Mouse (Mus musculus): ENCODE data around the gene Mtss1l.

Mtss1l gene

DNA sequence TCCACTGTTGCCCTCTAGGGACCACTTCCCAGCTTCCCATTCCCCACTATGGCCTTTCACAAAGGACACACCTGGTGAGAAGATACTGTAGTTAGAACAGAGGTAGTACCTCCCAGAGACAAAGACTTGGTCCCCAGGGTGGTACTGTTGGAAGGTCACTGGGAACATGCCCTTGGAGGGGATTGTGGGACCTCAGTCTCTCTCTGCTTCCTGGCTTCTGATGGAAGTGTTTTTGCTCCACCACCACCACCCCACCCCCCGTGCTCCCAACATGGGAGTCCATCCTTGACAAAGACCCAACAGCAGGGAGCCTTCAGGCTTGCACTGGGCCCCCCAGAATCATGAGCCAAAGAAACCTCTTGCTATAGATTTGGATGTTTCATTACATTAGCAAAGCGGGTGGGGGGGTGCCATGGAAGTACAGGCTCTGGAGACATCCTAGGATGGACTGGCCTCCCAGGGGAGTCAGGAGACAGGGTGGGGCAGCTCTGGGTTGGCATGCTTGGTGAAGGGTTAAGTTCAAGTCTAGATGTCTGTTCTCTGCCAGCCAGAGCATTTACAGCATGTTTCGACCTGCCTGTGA, 14.9 kb upstream of the Mtss1l start:
- no peak for DNase-seq (ENCODE audit: low spot score in 2 of 2)

DNA sequence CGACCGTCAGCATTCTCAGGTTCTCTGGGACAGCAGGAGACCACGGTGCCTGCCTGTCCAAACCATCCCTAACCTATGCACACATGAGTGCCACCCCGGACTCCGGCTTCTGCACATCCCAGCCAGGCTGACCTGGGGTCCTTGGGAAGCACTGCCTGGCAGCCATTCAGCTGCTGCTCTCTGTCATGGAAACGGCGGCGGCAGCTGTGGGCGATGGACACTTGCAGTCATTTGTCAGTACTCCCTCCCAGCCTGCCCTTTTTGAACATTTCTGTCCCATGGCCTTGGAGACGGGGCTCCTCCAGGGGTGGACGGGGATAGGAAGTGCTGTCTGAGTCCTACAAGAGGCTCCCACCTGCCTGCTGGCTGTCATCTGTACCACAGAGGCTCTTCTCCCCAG, 12.8 kb upstream of the Mtss1l start:
- DNase-seq (ENCODE audit: low spot score in 2 of 2): no peak

DNA sequence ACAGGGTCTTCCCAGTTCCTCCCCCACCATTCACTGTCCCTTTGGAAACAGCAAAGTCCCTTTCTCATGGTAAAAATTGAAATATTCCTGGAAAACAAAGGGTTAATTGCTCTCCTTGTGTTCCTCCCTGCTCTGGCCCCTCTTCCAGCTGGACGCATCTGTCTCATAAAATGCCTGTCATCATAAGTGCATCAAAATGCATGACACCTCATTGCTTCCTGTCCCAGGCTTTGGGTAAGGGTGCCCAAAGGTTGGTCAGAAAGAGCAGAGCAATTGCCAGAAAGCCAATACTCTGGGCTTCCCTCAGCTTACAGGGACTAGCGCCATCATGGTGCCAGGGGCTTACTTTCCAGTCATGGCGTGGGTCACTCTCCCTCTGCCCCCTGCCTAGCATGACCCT, 10.7 kb upstream of the Mtss1l start:
- DNase-seq (ENCODE audit: low spot score in 2 of 2): no peak

DNA sequence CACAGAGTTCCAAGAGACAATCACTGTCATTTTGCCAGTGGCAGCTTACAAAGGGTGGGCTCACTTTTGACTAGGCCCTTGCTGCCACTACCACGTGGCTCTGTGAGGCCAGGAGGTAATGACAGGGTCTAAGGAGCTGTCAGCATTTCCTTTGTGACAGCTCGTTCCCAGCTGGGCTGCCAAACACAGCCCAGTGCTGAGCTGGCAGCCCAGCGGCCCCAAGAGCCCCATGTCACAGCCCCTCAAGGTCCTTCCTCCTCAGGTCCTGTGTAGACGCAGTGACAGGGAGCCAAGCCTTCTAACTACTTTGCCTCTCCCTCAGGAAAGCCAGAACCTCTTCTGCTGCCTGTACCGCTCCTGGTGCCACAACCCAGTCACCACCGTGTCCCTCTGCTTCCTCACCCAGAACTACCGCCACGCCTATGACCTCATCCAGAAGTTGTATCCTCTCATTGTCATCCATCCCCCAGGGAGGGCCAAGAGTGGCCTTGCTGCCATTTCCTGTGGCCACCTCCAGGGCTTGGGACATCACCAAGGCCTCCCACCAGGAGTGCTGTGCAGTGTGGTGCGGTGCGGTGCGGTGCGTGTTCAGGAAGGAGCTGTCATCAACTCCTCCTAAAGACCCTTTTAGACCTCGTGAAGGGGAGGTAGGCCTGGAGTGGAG, 9.9 kb upstream of the Mtss1l start:
- no peak for DNase-seq (ENCODE audit: low spot score in 2 of 2)

DNA sequence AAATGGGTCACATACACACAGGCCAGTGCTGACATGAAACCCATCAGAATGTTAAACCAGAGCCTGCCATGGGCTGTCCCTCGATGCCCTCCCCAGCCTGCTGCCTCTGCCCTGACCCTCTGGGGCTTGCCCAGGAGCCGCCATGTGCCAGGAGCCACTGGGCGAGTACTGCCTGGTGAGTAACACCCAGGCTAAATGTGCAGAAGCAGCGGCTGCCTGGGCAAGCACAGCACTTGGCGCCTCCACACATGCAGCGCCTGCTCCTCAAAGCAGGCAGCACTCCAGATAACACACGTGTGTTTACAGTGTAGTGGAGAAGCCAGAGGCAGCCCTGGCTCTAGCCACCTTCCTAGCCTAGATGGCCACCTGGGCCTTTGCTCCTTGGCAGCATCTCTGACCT, 8.2 kb upstream of the Mtss1l start:
- no peak for DNase-seq (ENCODE audit: low spot score in 2 of 2)

DNA sequence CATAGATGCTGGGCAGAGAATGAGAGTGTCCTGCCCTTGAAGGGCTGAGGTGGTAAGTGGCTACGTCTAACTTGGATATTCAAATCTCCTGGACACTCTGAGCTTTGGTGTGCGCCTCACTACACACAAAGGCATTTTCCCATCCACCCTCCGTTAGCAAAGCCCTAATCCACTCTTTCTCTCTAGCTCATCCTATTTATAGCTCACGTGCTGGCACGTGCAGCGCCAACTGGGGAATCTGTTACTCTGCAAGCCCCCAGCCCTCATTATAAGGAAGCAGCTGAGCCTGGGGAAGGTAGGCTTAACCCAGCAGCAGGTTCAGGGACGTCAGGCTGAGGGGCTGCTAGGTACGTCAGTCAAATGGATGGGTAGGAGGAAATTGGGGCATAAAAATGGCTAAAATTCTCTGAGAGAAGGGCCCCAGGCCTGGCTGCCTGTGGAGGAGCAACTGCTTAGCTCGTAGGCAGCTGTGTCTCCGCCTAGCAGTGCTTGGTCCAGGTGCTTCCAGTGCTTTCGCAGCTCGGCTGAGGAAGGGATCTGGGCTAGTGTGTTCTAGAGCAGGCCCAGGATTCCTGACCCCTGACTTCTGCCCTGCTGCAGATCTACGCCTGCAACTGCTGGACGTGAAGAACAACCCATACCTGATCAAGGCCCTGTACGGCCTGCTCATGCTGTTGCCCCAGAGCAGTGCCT, 6.3 kb upstream of the Mtss1l start:
- no peak for DNase-seq (ENCODE audit: low spot score in 2 of 2)

DNA sequence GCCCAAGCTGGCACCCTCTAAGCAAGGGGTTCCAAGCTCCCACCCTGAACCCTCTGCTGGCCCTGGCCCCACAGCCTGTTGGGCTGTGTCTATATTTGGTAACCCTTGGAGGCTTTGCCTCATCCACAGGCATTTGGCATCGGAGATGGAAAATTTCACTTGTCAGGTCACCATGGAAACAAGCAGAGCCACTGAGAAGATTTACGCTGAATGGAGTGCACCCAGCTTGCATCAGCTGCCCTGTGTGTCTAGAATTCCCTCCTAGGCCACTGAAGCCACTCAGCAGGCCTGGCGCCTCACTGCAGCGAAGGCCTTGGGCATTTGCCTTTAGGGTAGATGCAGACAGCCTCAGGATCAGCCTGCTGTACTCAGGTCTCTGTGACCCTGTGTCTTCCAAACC, 5.2 kb upstream of the Mtss1l start:
- DNase-seq (ENCODE audit: low spot score in 2 of 2): peak in 1 of 2 experiments; percentile 27

DNA sequence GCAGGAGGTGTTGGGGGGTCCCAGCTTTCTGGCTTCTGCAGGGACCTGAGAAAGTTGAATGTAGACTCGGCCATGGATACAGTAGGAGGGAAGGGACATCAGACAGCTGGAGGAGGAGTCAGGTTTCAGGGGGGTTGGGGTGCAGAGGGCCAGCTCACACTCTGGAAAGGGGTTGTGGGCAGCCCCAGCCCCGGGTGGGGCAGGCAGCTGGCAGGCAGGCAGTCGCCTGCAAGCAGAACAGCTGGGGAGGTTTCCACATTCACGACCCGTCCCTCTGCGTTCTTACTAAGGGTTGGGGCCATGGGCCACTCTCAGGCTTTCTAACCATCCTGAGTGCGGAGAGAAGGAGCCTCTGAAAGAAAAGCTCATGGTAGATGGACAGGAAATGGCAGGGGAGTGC, 4.1 kb upstream of the Mtss1l start:
- DNase-seq (ENCODE audit: low spot score in 2 of 2): no peak

DNA sequence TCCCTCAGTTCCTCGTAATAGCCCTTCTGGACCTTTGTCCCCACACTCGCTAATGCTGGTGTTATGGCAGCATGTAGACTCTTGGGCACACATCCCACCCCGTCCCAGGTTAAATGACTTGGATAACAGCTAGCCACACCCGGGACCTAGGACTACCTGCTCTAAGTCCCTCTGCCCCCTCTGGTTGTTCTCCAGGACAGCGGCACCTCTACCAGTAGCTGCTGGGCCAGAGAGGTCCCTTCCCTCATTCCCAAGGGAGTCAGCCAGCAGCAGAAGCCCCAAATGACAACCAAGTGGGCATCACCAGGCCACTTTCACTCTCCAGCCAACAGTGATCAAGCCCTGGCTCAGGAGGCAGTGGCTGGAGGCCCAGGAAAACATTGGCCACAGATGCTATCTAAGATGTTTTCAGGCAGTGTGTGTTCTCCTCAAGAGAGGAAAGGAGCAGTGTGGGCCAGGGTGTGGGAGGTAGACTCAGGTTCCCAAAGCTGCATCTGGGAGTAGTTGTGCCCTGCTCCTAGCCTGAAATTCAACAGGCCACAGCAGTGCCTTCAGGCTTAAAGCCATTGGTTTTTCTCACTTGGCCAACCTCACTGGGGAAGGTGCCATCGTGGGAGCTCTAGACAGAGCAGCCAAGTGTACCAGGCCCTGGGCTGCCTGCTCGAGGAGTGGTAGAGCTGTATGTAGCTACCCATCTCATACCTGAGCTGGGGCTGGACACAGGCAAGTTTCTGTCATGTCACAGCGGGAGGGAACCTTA, 2.9 kb upstream of the Mtss1l start:
- DNase-seq (ENCODE audit: low spot score in 2 of 2): no peak

DNA sequence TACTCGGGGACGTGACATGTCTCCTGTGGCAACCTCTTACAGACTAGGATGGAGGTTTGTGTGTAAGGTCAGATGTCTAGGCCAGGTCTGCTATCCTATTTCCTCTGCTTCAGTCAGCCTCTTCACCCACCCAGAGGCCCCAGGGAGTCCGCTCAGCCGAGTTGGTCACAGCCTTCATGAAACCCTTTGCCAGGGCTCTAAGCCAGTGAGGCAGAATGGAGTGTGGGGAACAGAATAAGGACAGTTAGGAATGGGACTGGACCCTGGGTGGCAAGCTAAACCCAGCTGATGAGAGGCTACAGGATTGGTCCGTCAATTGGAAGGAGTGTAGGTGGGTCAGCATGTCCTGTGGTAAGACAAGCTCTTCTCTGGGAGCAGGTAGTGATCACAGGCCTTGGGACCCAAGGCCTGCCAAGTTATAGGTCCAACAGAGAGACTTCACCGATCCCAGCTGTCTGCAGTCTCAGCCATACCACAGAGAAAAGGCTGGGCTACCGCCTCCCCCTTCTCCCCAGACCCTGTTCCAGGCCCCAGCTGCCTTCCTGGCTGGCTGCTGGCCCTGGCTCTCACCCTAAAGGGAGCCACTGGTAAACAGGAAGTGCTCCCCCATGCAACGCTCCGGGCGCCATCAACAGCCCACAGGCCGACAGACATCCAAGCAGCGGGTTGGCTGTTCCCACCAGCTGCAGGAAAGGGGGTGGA, 2.2 kb upstream of the Mtss1l start:
- peak in 1 of 2 experiments; percentile 18 for DNase-seq (ENCODE audit: low spot score in 2 of 2)

DNA sequence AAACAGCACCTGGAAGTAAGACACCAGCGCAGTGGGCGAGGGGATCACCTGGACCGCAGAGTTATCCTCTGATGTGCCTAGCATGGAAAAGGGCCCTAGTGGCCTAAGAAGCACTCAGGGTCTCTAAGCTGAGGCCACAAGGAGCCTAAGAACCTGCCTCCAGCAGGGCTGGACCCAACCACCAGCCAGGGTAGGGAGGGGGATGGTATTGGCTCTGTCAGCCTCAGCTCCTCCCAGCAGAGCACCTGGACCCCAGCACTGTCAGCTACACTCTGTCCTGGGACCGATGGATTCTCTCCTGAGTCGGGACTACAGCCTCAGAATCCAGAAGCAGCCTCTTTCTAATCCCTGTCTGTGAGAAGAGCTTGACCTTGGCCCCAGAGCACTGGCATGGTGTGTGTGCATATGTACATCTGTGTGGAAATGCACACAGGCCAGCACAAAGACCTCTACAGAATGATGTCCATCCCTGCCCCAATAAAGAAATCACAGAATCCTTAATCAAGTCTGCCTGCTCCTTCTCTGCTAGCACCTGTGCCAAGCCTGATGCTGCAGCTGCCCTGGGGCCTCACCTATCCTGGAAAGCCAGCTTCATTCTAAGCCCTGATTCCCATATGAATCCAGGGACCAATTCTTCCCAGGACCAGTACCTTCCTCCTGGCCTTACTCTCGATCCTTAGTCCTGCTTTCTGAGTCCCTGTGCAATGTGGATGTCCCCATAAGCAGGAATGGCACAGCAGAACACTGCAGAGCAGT, 1.2 kb upstream of the Mtss1l start:
- DNase-seq (ENCODE audit: low spot score in 2 of 2): no peak

DNA sequence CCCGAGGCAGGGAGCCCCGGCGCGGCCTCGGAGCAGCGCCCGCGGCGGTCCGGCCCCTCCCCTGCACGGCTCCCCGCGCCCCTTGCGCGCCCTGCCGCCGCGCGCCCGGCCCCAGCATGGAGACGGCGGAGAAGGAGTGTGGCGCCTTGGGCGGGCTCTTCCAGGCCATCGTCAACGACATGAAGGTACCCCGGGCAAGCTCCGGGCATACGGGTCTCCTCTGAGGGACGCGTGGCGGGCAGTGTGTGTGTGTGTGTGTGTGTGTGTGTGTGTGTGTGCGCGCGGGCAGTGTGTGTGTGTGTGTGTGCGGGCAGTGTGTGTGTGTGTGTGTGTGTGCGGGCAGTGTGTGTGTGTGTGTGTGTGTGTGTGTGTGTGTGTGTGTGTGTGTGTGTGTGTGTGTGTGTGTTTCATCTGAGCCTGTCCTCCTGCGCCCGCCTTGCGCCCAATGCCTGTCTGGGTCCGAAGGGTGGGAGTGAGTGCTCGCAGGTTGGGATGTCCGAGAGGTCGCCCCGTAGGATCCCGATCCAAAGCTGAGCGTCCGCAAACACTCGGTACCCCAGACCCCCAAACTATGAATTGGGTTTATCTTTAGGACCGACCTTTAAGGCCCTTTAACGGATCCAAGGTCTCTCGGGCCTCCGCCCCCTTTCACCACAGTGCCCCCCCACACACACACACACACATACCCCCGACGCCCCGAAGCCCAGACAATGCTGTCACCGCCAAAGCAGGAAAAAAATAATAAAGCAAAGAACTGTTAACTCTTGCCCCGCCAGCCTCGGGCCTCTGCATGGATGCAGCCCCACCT, 534 bp downstream of the Mtss1l start:
- DNase-seq (ENCODE audit: low spot score in 2 of 2): no peak

DNA sequence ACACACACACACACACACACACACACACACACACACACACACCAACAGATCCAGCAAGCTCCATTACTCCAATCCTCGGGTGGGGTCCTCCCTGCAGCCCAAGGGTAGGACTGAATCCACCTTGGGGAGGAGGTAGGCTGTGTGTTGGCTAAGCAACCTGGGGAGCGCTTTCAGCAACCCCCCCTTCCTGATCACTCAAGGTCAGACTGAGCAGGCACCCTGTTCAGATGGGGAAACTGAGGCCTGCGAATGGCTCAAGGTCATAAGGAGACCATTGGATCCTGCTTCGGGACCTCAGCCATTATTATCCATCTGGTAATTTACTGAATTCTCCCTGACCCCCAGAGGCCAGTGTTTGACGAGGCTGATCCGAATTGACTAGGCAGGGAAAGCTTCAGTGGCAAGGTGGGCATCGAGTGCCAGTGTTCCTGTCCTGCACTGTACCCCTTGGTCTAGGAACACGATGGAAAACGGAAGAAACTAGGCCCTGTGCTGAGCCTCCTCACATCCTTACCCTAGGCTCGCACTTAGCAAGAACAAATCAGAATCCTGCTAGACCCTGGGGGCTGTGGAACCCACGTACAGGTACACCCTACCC, 1.2 kb downstream of the Mtss1l start:
- DNase-seq (ENCODE audit: low spot score in 2 of 2): no peak

DNA sequence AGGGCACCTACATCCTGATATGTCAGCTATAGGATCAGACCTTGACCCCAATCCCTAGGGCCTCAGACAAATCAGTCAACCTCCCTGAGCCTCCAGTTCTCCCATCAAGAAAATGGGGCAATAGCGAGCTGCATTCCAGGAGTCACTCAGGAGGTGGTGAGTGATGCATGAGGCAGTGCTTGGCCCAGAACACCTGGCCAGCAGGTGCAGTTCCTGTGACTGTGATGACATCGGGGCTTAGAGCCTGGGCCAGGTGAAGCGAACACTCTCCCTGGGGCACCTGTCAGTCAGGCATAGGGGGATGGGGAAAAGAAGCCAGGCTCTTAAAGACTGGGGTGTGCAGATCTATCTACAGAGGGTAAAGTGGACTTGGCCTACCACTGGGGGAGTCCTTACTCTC, 3.2 kb downstream of the Mtss1l start:
- DNase-seq (ENCODE audit: low spot score in 2 of 2): no peak

DNA sequence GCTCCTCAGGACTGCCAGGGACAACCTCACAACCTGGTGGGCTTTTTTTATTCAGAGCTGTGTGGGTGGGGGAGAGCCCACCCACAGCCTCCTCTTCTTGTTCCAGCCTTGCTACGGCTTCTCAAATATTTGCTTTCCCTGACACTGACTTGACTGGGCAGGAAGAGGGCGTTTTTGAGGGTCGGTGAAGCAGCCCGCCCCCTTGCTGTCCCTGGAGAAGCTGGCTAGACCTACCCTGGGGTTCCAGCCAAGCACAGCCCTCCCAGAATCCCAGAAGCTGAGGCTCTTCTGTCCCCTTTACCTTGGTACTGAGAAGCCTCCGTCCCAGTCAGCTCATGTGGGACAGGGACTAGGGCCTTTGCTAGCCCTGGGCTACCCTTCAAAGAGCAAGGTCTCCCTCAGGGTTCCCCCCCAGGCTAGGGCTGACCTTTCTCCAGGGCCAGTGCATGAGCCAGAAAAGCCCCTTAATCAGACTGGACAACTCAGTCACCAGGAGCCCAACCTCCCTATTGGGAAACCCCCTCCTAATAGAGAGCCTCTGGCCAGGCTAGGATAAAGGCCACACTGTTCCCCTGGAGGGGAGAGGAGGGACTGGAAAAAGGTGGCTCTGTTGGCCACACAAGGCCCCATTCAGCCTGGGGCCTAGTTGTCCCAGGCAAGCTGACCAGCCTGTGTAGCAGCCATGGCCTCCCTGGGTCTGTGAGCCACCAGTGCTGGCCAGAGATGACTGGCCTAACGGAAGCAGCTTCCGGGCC, 4.0 kb downstream of the Mtss1l start:
- no peak for DNase-seq (ENCODE audit: low spot score in 2 of 2)

DNA sequence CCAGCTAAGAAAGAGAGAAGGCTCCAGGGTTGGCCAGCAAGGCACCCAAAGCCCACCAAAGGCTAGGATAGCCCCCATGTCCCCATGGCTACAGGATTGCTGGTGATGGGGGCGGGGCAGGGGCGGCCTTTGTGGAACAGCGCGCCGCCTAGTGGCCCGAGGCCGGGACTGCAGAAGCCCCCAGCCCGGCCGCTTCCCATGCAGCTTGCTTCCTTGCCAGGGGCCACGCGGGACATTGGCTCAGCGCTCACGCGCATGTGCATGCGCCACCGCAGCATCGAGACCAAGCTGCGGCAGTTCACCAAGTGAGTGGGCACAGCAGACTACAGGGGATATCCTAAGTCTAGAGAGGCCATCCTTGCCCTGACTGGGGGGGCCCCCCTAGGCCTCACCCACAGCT, 5.6 kb downstream of the Mtss1l start:
- no peak for DNase-seq (ENCODE audit: low spot score in 2 of 2)

DNA sequence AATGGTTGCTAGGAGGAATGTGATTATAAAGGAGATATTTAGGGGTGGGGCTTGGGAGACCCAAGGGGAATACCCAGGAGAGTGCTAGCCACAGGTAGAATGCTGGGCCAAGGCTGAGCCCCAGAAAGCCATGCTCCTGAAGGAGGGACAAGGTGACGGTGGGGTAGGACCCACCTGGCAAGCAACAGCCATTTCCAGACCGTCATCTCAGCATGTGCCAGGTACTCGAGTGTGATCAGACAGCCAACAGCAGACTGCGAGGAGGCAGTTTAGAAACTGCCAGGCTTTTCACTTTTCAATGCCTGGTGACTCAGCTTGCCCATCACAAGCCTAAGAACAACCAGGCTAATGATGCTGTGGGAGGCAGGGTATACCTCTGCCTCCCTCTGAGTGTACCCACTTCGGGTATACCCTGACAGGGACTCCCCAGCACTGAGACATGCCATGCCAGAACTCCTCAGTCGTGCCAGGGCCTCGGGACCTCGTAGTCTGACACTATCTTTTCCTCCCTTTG, 10.1 kb downstream of the Mtss1l start:
- DNase-seq (ENCODE audit: low spot score in 2 of 2): no peak

DNA sequence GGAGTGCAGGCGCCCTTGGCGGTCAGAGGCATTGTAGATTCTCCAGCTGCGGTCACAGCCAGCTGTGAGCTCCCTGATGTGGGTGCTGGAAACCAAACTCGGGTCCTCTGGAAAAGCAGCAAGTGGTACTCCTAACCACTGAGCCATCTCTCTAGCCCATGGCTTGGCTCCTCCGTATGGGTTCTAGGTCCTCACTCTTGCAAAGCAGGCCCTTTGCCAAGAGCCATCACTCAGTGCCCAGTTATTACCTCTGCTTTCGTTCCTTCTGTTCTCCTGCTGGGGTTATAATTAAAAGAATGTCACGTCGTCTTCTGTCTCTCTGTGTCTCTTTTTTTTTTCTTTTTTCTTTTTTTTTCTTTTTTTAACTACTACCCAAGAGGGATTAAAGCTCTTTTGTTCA, 11.8 kb downstream of the Mtss1l start:
- no peak for DNase-seq (ENCODE audit: low spot score in 2 of 2)

DNA sequence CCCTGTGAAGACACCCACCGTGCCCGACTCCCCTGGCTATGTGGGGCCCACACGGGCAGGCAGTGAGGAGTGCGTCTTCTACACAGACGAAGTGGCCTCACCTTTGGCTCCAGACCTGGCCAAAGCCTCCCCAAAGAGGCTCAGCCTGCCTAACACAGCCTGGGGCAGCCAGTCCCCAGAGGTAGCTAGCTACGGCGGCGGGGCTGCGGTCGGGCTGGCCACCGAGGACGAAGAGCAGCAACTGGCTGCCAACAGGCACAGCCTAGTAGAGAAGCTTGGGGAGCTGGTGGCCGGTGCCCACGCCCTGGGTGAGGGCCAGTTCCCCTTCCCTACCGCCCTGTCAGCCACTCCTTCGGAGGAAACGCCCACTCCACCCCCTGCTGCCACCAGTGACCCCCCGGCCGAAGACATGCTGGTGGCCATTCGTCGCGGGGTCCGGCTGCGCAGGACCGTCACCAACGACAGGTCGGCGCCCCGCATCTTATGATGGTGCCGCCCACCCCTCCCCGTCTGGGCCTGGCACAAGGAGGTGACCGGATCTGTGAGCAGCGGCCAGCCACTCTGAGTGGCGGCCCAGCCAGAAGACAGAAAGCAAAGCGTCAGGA, 17.4 kb downstream of the Mtss1l start:
- DNase-seq (ENCODE audit: low spot score in 2 of 2): no peak
